In the genomic region with DNA sequence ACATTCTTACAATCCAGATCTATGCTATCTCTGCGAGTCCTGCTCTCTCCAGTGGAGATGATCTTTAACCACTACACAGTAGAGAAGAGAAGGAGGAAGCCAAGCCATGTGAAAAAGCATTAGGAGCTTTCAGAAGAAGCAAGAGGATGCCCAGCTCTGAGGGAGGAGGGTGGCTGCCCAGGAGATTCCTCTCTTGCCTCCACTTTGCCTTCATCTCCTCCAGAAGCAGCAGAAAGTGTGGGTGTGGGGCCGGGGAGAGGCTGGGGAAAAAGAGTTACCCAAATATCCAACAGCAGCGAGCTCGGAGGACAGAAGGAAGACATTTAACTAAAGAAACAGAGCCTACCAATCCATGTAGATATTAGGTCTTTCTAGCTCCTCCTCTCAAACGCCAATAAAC, we compare ENCODE assay signal across 15 mouse cellular contexts.
"Had no signal": no experiment of that assay in that cellular context is flagged by ENCODE, and none has a peak within 500 bp of the region (broad histone marks: within the 10 kb centered on the region; RNA-seq: fewer than 3 reads in every experiment).

No protein-coding gene starts in this region.

- DNase-seq: retina, postnatal 1 day; right cerebral cortex, adult 18-20 months; right cerebral cortex, postnatal 14 days; right cerebral cortex, postnatal 25 days; right cerebral cortex, postnatal 4 days; spleen, adult 18-20 months; thymus, adult 18-20 months; thymus, adult 2 months; thymus, postnatal 14 days; thymus, postnatal 25 days; thymus, postnatal 36 days; thymus, postnatal 4 days had no signal

- H3K4me2 ChIP-seq: neural tube, embryonic 15.5 days; stomach, embryonic 15.5 days had no signal

- H3K36me3 ChIP-seq: neural tube, embryonic 15.5 days; stomach, embryonic 15.5 days had no signal

- H3K4me3 ChIP-seq: neural tube, embryonic 15.5 days; stomach, embryonic 15.5 days had no signal

- H3K9me3 ChIP-seq: neural tube, embryonic 15.5 days; stomach, embryonic 15.5 days had no signal

- H3K27ac ChIP-seq: neural tube, embryonic 15.5 days; stomach, embryonic 15.5 days; stomach, postnatal 0 days had no signal

- H3K9ac ChIP-seq: neural tube, embryonic 15.5 days; stomach, embryonic 15.5 days had no signal

- H3K27me3 ChIP-seq: neural tube, embryonic 15.5 days; stomach, embryonic 15.5 days had no signal

- H3K4me1 ChIP-seq: neural tube, embryonic 15.5 days; stomach, embryonic 15.5 days had no signal
